Mouse (Mus musculus): Measurements from ENCODE around the gene Frs3. TPM values are rescaled to one million over a fixed set of nuclear protein-coding genes. Genes with fewer than 3 reads are reported as not detected.

Frs3 gene
- polyA plus RNA-seq, 2 experiments = 0.67 to 3.0 TPM

- ATAC-seq (ENCODE audit: insufficient read depth) (no peak), DNase-seq (ENCODE audit: low read depth in 3 of 3, low spot score in 3 of 3) (no peak)
- no peaks in the 10 kb centered on the region for H3K9me3 ChIP-seq (ENCODE audit: control insufficient read depth, low read length)
- TF ChIP-seq CTCF (IDR thresholded peaks at IDR 0.05; ENCODE audit: low read depth) (peak; percentile 46), EP300 (IDR thresholded peaks at IDR 0.05; ENCODE audit: low read depth) (no peak)
- H3K4me2 ChIP-seq (ENCODE audit: low read depth) = no peak overlapping the region
- H3K4me3 ChIP-seq (ENCODE audit: insufficient read depth in 1 of 2, low read depth in 2 of 2, low read length in 2 of 2) = no peak overlapping the region
- no peak overlapping the region for H3K9ac ChIP-seq (replicated peaks)
- no peaks in the 10 kb centered on the region; a peak in 1 of 4 replicates for H3K4me1 ChIP-seq (replicated peaks; ENCODE audit: control insufficient read depth in 2 of 2, insufficient read depth in 2 of 2, low read length in 1 of 2)
- WGBS (ENCODE audit: insufficient replicate concordance) = 62% methylated on average over 4 of the region's 4 CpGs
- no peak overlapping the region for H3K27ac ChIP-seq
- no peaks in the 10 kb centered on the region for H3K36me3 ChIP-seq (replicated peaks; ENCODE audit: control insufficient read depth, insufficient read depth, low read depth)
- peaks cover 15% of the 10 kb centered on the region for H3K27me3 ChIP-seq (ENCODE audit: control insufficient read depth, insufficient read depth, low read length)
These were observed 15.9 kb downstream of the Frs3 start for GRCm38 (mm10) chr17:47704692-47705091.

- no peak for TF ChIP-seq EP300 (IDR thresholded peaks at IDR 0.05; ENCODE audit: low read depth)
- no peak for TF ChIP-seq CTCF (IDR thresholded peaks at IDR 0.05; ENCODE audit: low read depth)
- Histone ChIP-seq H3K9me3 (ENCODE audit: control insufficient read depth, low read length) (no peaks in the 10 kb centered on the region), H3K4me3 (ENCODE audit: insufficient read depth in 1 of 2, low read depth in 2 of 2, low read length in 2 of 2) (no peak overlapping the region), H3K4me2 (ENCODE audit: low read depth) (no peak overlapping the region), H3K9ac (replicated peaks) (no peak overlapping the region), H3K27me3 (ENCODE audit: control insufficient read depth, insufficient read depth, low read length) (peaks cover 15% of the 10 kb centered on the region), H3K4me1 (replicated peaks; ENCODE audit: control insufficient read depth in 2 of 2, insufficient read depth in 2 of 2, low read length in 1 of 2) (0 out of 4 replicates have a peak, but pooled peaks cover 0 to 2% of the 10 kb centered on the region in 2 experiments), H3K27ac (no peak overlapping the region), H3K36me3 (replicated peaks; ENCODE audit: control insufficient read depth, insufficient read depth, low read depth) (no peaks in the 10 kb centered on the region)
- 41% methylated on average over 1 of the region's 1 CpGs for WGBS (ENCODE audit: insufficient replicate concordance)
- ATAC-seq (ENCODE audit: insufficient read depth) (no peak), DNase-seq (ENCODE audit: low read depth in 3 of 3, low spot score in 3 of 3) (no peak)
These were observed 17.4 kb downstream of the Frs3 start for GRCm38 (mm10) chr17:47706196-47706595.

GRCm38 (mm10) chr17:47707961-47708360 lies 19.1 kb downstream of the Frs3 start:
- Histone ChIP-seq H3K4me1 (replicated peaks; ENCODE audit: control insufficient read depth in 2 of 2, insufficient read depth in 2 of 2, low read length in 1 of 2) (0 out of 4 replicates have a peak, but pooled peaks cover 0 to 4% of the 10 kb centered on the region in 2 experiments), H3K27me3 (ENCODE audit: control insufficient read depth, insufficient read depth, low read length) (peaks cover 9% of the 10 kb centered on the region), H3K36me3 (replicated peaks; ENCODE audit: control insufficient read depth, insufficient read depth, low read depth) (no peaks in the 10 kb centered on the region), H3K4me3 (ENCODE audit: insufficient read depth in 1 of 2, low read depth in 2 of 2, low read length in 2 of 2) (no peak overlapping the region), H3K27ac (no peak overlapping the region), H3K9ac (replicated peaks) (no peak overlapping the region), H3K9me3 (ENCODE audit: control insufficient read depth, low read length) (no peaks in the 10 kb centered on the region), H3K4me2 (ENCODE audit: low read depth) (no peak overlapping the region)
- WGBS (ENCODE audit: insufficient replicate concordance) = 58% methylated on average over 3 of the region's 3 CpGs
- TF ChIP-seq CTCF (IDR thresholded peaks at IDR 0.05; ENCODE audit: low read depth) (no peak), EP300 (IDR thresholded peaks at IDR 0.05; ENCODE audit: low read depth) (no peak)
- ATAC-seq (ENCODE audit: insufficient read depth) = no peak
- DNase-seq (ENCODE audit: low read depth in 3 of 3, low spot score in 3 of 3) = no peak

- H3K4me1 ChIP-seq (replicated peaks; ENCODE audit: control insufficient read depth in 2 of 2, insufficient read depth in 2 of 2, low read length in 1 of 2) = 0 out of 4 replicates have a peak, but pooled peaks cover 0 to 4% of the 10 kb centered on the region in 2 experiments
- H3K27ac ChIP-seq = no peak overlapping the region
- 59% methylated on average over 4 of the region's 4 CpGs for WGBS (ENCODE audit: insufficient replicate concordance)
- no peak for TF ChIP-seq CTCF (IDR thresholded peaks at IDR 0.05; ENCODE audit: low read depth)
- TF ChIP-seq EP300 (IDR thresholded peaks at IDR 0.05; ENCODE audit: low read depth) = no peak
- no peak for DNase-seq (ENCODE audit: low read depth in 3 of 3, low spot score in 3 of 3)
- no peaks in the 10 kb centered on the region for H3K9me3 ChIP-seq (ENCODE audit: control insufficient read depth, low read length)
- no peak for ATAC-seq (ENCODE audit: insufficient read depth)
- H3K4me3 ChIP-seq (ENCODE audit: insufficient read depth in 1 of 2, low read depth in 2 of 2, low read length in 2 of 2) = no peak overlapping the region
- no peak overlapping the region for H3K4me2 ChIP-seq (ENCODE audit: low read depth)
- peaks cover 4% of the 10 kb centered on the region for H3K27me3 ChIP-seq (ENCODE audit: control insufficient read depth, insufficient read depth, low read length)
- H3K36me3 ChIP-seq (replicated peaks; ENCODE audit: control insufficient read depth, insufficient read depth, low read depth) = no peaks in the 10 kb centered on the region
- no peak overlapping the region for H3K9ac ChIP-seq (replicated peaks)
These were observed 20.1 kb downstream of the Frs3 start for GRCm38 (mm10) chr17:47708972-47709371.

- ATAC-seq (ENCODE audit: insufficient read depth) (no peak), DNase-seq (ENCODE audit: low read depth in 3 of 3, low spot score in 3 of 3) (no peak)
- H3K4me2 ChIP-seq (ENCODE audit: low read depth) = no peak overlapping the region
- no peaks in the 10 kb centered on the region for H3K36me3 ChIP-seq (replicated peaks; ENCODE audit: control insufficient read depth, insufficient read depth, low read depth)
- no peak overlapping the region for H3K9ac ChIP-seq (replicated peaks)
- no peak overlapping the region for H3K4me3 ChIP-seq (ENCODE audit: insufficient read depth in 1 of 2, low read depth in 2 of 2, low read length in 2 of 2)
- H3K9me3 ChIP-seq (ENCODE audit: control insufficient read depth, low read length) = no peaks in the 10 kb centered on the region
- no peaks in the 10 kb centered on the region for H3K27me3 ChIP-seq (ENCODE audit: control insufficient read depth, insufficient read depth, low read length)
- WGBS (ENCODE audit: insufficient replicate concordance) = 15% methylated on average over 3 of the region's 3 CpGs
- no peak overlapping the region for H3K27ac ChIP-seq
- 0 out of 4 replicates have a peak, but pooled peaks cover 0 to 4% of the 10 kb centered on the region in 2 experiments for H3K4me1 ChIP-seq (replicated peaks; ENCODE audit: control insufficient read depth in 2 of 2, insufficient read depth in 2 of 2, low read length in 1 of 2)
- TF ChIP-seq EP300 (IDR thresholded peaks at IDR 0.05; ENCODE audit: low read depth) = no peak
- no peak for TF ChIP-seq CTCF (IDR thresholded peaks at IDR 0.05; ENCODE audit: low read depth)
These were observed 21.2 kb downstream of the Frs3 start for GRCm38 (mm10) chr17:47710036-47710435.

All from liver, embryonic 14.5 days (tissue).